ENCODE assay signal across 9 mouse cellular contexts in genomic region chr4:82536435-82537278, GRCm38 (mm10).
DNase-seq lines count a peak whose midpoint lies in the region; ATAC-seq and TF ChIP-seq lines count a peak whose summit lies in the region.
"Had no signal": no experiment of that assay in that cellular context is flagged by ENCODE, and none has a peak within 500 bp of the region (broad histone marks: within the 10 kb centered on the region; RNA-seq: fewer than 3 reads in every experiment).

No protein-coding gene starts in this region.

- WGBS in forebrain, embryonic 16.5 days: 13% methylated on average over 36 of the region's 36 CpGs
- 19% methylated on average over 36 of the region's 36 CpGs for WGBS in intestine, postnatal 0 days
- 8% methylated on average over 36 of the region's 36 CpGs for WGBS in midbrain, embryonic 14.5 days

- H3K4me2 ChIP-seq in forebrain, embryonic 16.5 days (ENCODE audit: low read length): peak overlapping the region; percentile 83
- H3K4me2 ChIP-seq in intestine, postnatal 0 days (replicated peaks; ENCODE audit: low read depth): peak overlapping the region; percentile 77
- peak overlapping the region; percentile 62 for H3K4me2 ChIP-seq in midbrain, embryonic 14.5 days (ENCODE audit: low read length)

- 0 out of 2 replicates have a peak, but pooled peaks cover 2% of the 10 kb centered on the region for H3K27me3 ChIP-seq in forebrain, embryonic 16.5 days (replicated peaks; ENCODE audit: control insufficient read depth, insufficient read depth, low read length)
- peaks cover 39% of the 10 kb centered on the region for H3K27me3 ChIP-seq in intestine, postnatal 0 days (replicated peaks; ENCODE audit: control insufficient read depth, insufficient read depth, low read length)
- H3K27me3 ChIP-seq in midbrain, embryonic 14.5 days (ENCODE audit: control insufficient read depth, insufficient read depth, low read length): peaks cover 43% of the 10 kb centered on the region

- DNase-seq in heart, adult 18-20 months: peak; percentile 33 to 63
- DNase-seq in heart, postnatal 25 days (ENCODE audit: low spot score): no peak
- DNase-seq in brain, embryonic 14.5 days (ENCODE audit: low read depth): peak; percentile 67
- DNase-seq in midbrain, embryonic 14.5 days: peak; percentile 64
- DNase-seq in left cerebral cortex, adult 9 months (ENCODE audit: low spot score in 2 of 2): no peak

- no peaks in the 10 kb centered on the region for H3K36me3 ChIP-seq in forebrain, embryonic 16.5 days (ENCODE audit: control insufficient read depth, insufficient read depth)
- no peaks in the 10 kb centered on the region for H3K36me3 ChIP-seq in intestine, postnatal 0 days (ENCODE audit: control insufficient read depth, insufficient read depth)
- no peaks in the 10 kb centered on the region for H3K36me3 ChIP-seq in midbrain, embryonic 14.5 days (ENCODE audit: control insufficient read depth, insufficient read depth, low read length)
- H3K36me3 ChIP-seq: G1E had no signal

- no peak for TF ChIP-seq POLR2A in brain, embryonic 14.5 days (IDR thresholded peaks at IDR 0.05; ENCODE audit: borderline replicate concordance, extremely low read depth, insufficient read depth, insufficient read length, poor library complexity, severe bottlenecking)

- no peak for TF ChIP-seq CTCF in brain, embryonic 14.5 days (IDR thresholded peaks at IDR 0.05; ENCODE audit: borderline replicate concordance, extremely low read depth, insufficient read depth, insufficient read length)
- TF ChIP-seq CTCF in intestine, postnatal 0 days (IDR thresholded peaks at IDR 0.05; ENCODE audit: low read depth): no peak

- peak overlapping the region; percentile 78 for H3K9ac ChIP-seq in forebrain, embryonic 16.5 days (replicated peaks; ENCODE audit: low read depth, low read length)
- no peak overlapping the region for H3K9ac ChIP-seq in intestine, postnatal 0 days (ENCODE audit: low read depth, low read length)
- H3K9ac ChIP-seq in midbrain, embryonic 14.5 days (replicated peaks; ENCODE audit: low read length): peak overlapping the region; percentile 30

- no peak for ATAC-seq in forebrain, embryonic 16.5 days
- ATAC-seq in intestine, postnatal 0 days: no peak
- no peak for ATAC-seq in midbrain, embryonic 14.5 days (ENCODE audit: low FRiP score, low TSS enrichment)
- ATAC-seq in megakaryocyte, adult 5-6 weeks (ENCODE audit: poor library complexity, severe bottlenecking): no peak

- no peaks in the 10 kb centered on the region for H3K9me3 ChIP-seq in forebrain, embryonic 16.5 days (ENCODE audit: control insufficient read depth, low read length)
- no peaks in the 10 kb centered on the region for H3K9me3 ChIP-seq in intestine, postnatal 0 days (ENCODE audit: control insufficient read depth)
- H3K9me3 ChIP-seq in midbrain, embryonic 14.5 days (ENCODE audit: control insufficient read depth, low read length): no peaks in the 10 kb centered on the region

- H3K4me1 ChIP-seq in forebrain, embryonic 16.5 days (replicated peaks; ENCODE audit: control insufficient read depth, insufficient read depth, low read length): peaks cover 68% of the 10 kb centered on the region
- peaks cover 6% of the 10 kb centered on the region; the same call in 1 of the 2 replicates for H3K4me1 ChIP-seq in intestine, postnatal 0 days (replicated peaks; ENCODE audit: control insufficient read depth, insufficient read depth, low read length)
- peaks cover 28% of the 10 kb centered on the region for H3K4me1 ChIP-seq in midbrain, embryonic 14.5 days (ENCODE audit: control insufficient read depth, insufficient read depth, low read length)

- peak overlapping the region; percentile 44 for H3K4me3 ChIP-seq in forebrain, embryonic 16.5 days (replicated peaks; ENCODE audit: low read length)
- peak overlapping the region; percentile 44 for H3K4me3 ChIP-seq in intestine, postnatal 0 days (ENCODE audit: low read depth, low read length)
- peak overlapping the region; percentile 34 for H3K4me3 ChIP-seq in midbrain, embryonic 14.5 days (replicated peaks; ENCODE audit: low read depth, low read length)

- intact Hi-C loops in heart, postnatal 25 days (cut with DNase I): loop anchor here (2.0 to 5.0 kb wide), 2 partner anchors 26 to 34 kb away; no protein-coding TSS in a partner anchor

- peak overlapping the region; percentile 88 for H3K27ac ChIP-seq in forebrain, embryonic 16.5 days (ENCODE audit: low read length)
- H3K27ac ChIP-seq in intestine, postnatal 0 days (ENCODE audit: low read depth, low read length): no peak overlapping the region
- 0 out of 2 replicates have a peak overlapping the region, but pooled peaks have one; percentile 21 for H3K27ac ChIP-seq in midbrain, embryonic 14.5 days (replicated peaks; ENCODE audit: low read depth, low read length)

Comparison
In these comparisons a context has a peak if more than half of its experiments do, and no peak if none do; other contexts are left out.
1. DNase-seq: peak in heart, adult 18-20 months (2 of 2), brain, embryonic 14.5 days (single experiment) and midbrain, embryonic 14.5 days (single experiment); none in heart, postnatal 25 days (single experiment) and left cerebral cortex, adult 9 months (0 of 2).
2. Peak in every context shown above with its lines, with median percentiles within 50 percentile points of each other: H3K4me2 ChIP-seq and H3K4me3 ChIP-seq.